Mouse (Mus musculus) hindbrain, embryonic 12.5 days (tissue): ENCODE data around the gene Zc3h12a. TPM values are rescaled to one million over a fixed set of nuclear protein-coding genes. Genes with fewer than 3 reads are reported as not detected.

Experiments
- ATAC-seq: fragments of 200-750 bp; cut with Nextera tagmentation; 2 replicates; pipeline ENCODE4 v1.8.0; 2017; ENCODE audit warnings: moderate TSS enrichment; ENCODE audit not compliant: low FRiP score
- H3K27ac ChIP-seq: fragments of 300-500 bp; sonication (generic); 2 replicates; pipeline ENCODE4 v1.5.1; 2016; ENCODE audit warnings: mild to moderate bottlenecking
- H3K27me3 ChIP-seq: fragments of 300-500 bp; sonication (generic); 2 replicates; pipeline ENCODE4 v1.6.1; 2016; ENCODE audit warnings: mild to moderate bottlenecking
- H3K36me3 ChIP-seq: fragments of 300-500 bp; sonication (generic); 2 replicates; pipeline ENCODE4 v1.6.1; 2016; ENCODE audit warnings: mild to moderate bottlenecking
- H3K4me1 ChIP-seq: fragments of 300-500 bp; sonication (generic); 2 replicates; pipeline ENCODE4 v1.6.1; 2016
- H3K4me2 ChIP-seq: fragments of 300-500 bp; sonication (generic); replicated peaks from 2 replicates; pipeline ENCODE4 v1.6.1; 2016; ENCODE audit warnings: mild to moderate bottlenecking
- H3K4me3 ChIP-seq: fragments of 300-500 bp; sonication (generic); 2 replicates; pipeline ENCODE4 v1.5.1; 2016; ENCODE audit warnings: mild to moderate bottlenecking
- H3K9ac ChIP-seq: fragments of 300-500 bp; sonication (generic); 2 replicates; pipeline ENCODE4 v1.6.1; 2016; ENCODE audit warnings: mild to moderate bottlenecking, moderate library complexity
- H3K9me3 ChIP-seq: fragments of 300-500 bp; sonication (generic); replicated peaks from 2 replicates; pipeline ENCODE4 v1.6.1; 2016; ENCODE audit warnings: mild to moderate bottlenecking
- WGBS: fragments of 180-500 bp; shearing (Covaris S2); methylation state at CpG from one replicate; pipeline ENCODE4 v1.1.7; 2016; 5-methylcytosine and 5-hydroxymethylcytosine counted together
- polyA plus RNA-seq: library from polyadenylated mRNA; unstranded; fragments of >200 nt; fragmentation: Nextera tagmentation; extraction: Ambion mirVana; gene quantifications from 2 replicates; pipeline ENCODE4 v1.2.1, GENCODE M21; 2016

Gene Zc3h12a
- polyA plus RNA-seq, 1 experiment from 2014 or later, result 0.50 TPM

GRCm38 (mm10) chr4:125160320-125160950 is 32.8 kb upstream of the Zc3h12a start:
- peaks cover 22% of the 10 kb centered on the region for H3K27me3 ChIP-seq
- WGBS, result 6% methylated on average over 19 of the region's 19 CpGs
- no peaks in the 10 kb centered on the region for H3K9me3 ChIP-seq
- ATAC-seq, result 0 out of 2 replicates have a peak, but pooled peaks have one; percentile 33
- H3K4me1 ChIP-seq, result peaks cover 12% of the 10 kb centered on the region
- no peak overlapping the region for H3K9ac ChIP-seq
- peak overlapping the region; percentile 42 for H3K4me2 ChIP-seq
- H3K27ac ChIP-seq, result no peak overlapping the region
- H3K4me3 ChIP-seq, result no peak overlapping the region
- no peaks in the 10 kb centered on the region for H3K36me3 ChIP-seq

- Histone ChIP-seq H3K27ac (no peak overlapping the region), H3K27me3 (peaks cover 17% of the 10 kb centered on the region), H3K9me3 (no peaks in the 10 kb centered on the region), H3K4me2 (no peak overlapping the region), H3K36me3 (no peaks in the 10 kb centered on the region), H3K4me1 (peaks cover 12% of the 10 kb centered on the region), H3K4me3 (no peak overlapping the region), H3K9ac (no peak overlapping the region)
- peak; percentile 42; the same call in 1 of the 2 replicates for ATAC-seq
- WGBS, result 61% methylated on average over 20 of the region's 20 CpGs
These were observed 31.1 kb upstream of the Zc3h12a start for GRCm38 (mm10) chr4:125158581-125159317.

- Histone ChIP-seq H3K9ac (no peak overlapping the region), H3K9me3 (no peaks in the 10 kb centered on the region), H3K4me2 (no peak overlapping the region), H3K36me3 (no peaks in the 10 kb centered on the region), H3K4me3 (no peak overlapping the region), H3K27ac (no peak overlapping the region), H3K27me3 (peaks cover 17% of the 10 kb centered on the region), H3K4me1 (peaks cover 12% of the 10 kb centered on the region)
- ATAC-seq, result no peak
- 73% methylated on average over 2 of the region's 2 CpGs for WGBS
These were observed 30.4 kb upstream of the Zc3h12a start for GRCm38 (mm10) chr4:125158081-125158480.

- ATAC-seq, result no peak
- WGBS, result 80% methylated on average over 3 of the region's 3 CpGs
- no peak overlapping the region for H3K27ac ChIP-seq
- H3K4me1 ChIP-seq, result peaks cover 12% of the 10 kb centered on the region
- no peaks in the 10 kb centered on the region for H3K36me3 ChIP-seq
- H3K9me3 ChIP-seq, result no peaks in the 10 kb centered on the region
- no peak overlapping the region for H3K4me2 ChIP-seq
- peaks cover 17% of the 10 kb centered on the region for H3K27me3 ChIP-seq
- H3K9ac ChIP-seq, result no peak overlapping the region
- no peak overlapping the region for H3K4me3 ChIP-seq
These were observed 29.7 kb upstream of the Zc3h12a start for GRCm38 (mm10) chr4:125157322-125157721.

DNA sequence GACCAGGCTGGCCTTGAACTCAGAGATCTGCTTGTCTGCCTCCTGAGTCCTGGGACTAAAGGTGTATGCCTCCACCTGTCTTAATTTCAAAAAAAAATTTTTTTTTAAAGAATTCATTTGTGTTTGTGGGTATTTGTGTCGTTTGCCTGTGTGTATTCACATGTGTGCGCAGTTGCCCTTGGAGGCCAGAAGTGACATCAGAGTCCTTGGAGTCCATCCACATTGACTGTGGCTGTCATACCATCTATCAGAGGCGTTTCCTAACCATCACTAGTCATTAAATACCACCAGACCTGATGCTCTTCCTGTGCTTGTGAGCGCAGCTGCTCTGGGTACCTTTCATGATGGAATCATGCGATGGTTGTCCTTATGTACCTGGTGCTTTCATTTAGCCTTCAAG is 28.0 kb upstream of the Zc3h12a start:
- peaks cover 4% of the 10 kb centered on the region for H3K4me1 ChIP-seq
- H3K4me2 ChIP-seq, result no peak overlapping the region
- WGBS, result 91% methylated on average over 5 of the region's 5 CpGs
- H3K36me3 ChIP-seq, result no peaks in the 10 kb centered on the region
- H3K27me3 ChIP-seq, result peaks cover 7% of the 10 kb centered on the region; the same call in 1 of the 2 replicates
- no peak overlapping the region for H3K4me3 ChIP-seq
- H3K9me3 ChIP-seq, result no peaks in the 10 kb centered on the region
- H3K9ac ChIP-seq, result no peak overlapping the region
- no peak overlapping the region for H3K27ac ChIP-seq
- ATAC-seq, result no peak

DNA sequence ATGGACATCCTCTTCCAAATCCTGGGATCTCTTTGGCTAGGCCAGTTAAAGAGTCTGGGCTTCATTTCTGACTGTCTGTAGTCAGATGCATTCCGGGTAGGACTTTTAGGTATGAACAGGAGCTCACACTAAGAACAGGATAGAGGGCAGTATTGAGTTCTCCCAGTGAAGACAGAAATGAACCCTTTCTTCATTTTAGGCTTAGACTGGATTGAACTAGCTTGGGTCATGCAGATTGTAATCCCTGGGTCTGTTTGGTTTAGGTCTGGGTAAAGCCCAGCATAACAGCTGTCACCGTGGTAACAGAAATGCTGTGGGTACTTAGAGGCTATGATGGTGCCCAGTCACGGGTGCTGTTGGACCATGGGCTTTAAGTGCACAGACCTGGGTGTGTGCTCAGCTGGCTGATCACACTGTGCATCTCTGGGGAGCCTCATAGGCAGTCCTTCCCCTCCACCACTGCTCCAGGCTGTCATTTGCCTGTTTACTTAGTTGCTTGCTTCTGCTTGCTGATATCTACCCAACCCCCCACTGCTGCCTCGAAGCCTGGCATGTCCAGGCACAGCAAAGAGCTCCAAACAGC is 26.1 kb upstream of the Zc3h12a start:
- no peak overlapping the region for H3K4me2 ChIP-seq
- ATAC-seq, result no peak
- peaks cover 9% of the 10 kb centered on the region; the same call in 1 of the 2 replicates for H3K27me3 ChIP-seq
- 62% methylated on average over 4 of the region's 4 CpGs for WGBS
- H3K9ac ChIP-seq, result no peak overlapping the region
- no peak overlapping the region for H3K4me3 ChIP-seq
- no peaks in the 10 kb centered on the region for H3K9me3 ChIP-seq
- H3K36me3 ChIP-seq, result no peaks in the 10 kb centered on the region
- H3K27ac ChIP-seq, result no peak overlapping the region
- H3K4me1 ChIP-seq, result no peaks in the 10 kb centered on the region

DNA sequence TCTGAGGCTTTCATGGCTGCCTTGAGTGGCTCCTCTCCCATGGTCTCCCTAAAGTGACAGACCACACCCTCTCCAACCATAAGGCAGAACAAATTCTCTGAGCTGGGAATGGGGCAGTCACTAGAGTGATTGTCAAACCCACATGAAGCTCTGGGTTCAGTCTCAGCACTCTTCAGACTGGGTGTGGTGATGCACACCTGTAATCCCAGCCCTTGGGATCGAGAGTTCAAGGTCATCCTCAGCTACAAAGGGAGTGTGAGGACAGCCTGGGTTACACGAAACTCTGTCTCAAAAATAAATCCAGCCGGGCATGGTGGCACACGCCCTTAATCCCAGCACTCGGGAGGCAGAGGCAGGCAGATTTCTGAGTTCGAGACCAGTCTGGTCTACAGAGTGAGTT is 24.8 kb upstream of the Zc3h12a start:
- no peak overlapping the region for H3K27ac ChIP-seq
- peaks cover 11% of the 10 kb centered on the region; the same call in 1 of the 2 replicates for H3K27me3 ChIP-seq
- no peak overlapping the region for H3K9ac ChIP-seq
- H3K9me3 ChIP-seq, result no peaks in the 10 kb centered on the region
- WGBS, result 91% methylated on average over 6 of the region's 6 CpGs
- no peak for ATAC-seq
- no peaks in the 10 kb centered on the region for H3K36me3 ChIP-seq
- H3K4me2 ChIP-seq, result no peak overlapping the region
- H3K4me3 ChIP-seq, result no peak overlapping the region
- H3K4me1 ChIP-seq, result no peaks in the 10 kb centered on the region

DNA sequence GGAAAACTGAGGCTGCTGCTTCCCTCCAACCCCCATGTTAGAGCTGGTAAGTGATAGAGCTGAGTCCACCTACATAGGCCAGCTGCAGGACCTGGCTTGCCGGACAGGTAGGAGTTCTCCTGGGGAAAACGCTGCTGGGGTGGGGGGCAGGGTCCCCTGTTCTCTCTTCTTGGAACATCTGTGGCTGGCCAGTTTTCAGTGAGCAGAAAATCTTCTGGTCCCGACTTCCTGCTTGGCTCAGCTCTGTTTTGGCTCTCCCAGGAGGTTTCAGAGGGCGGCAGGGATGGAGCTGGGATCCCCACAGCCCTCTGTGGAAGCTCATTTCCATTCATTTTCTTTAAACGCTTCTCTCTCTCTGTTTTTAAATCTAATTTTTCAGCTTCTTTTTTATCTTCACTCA is 21.8 kb upstream of the Zc3h12a start:
- ATAC-seq, result no peak
- WGBS, result 35% methylated on average over 5 of the region's 5 CpGs

GRCm38 (mm10) chr4:125147970-125148369 is 20.3 kb upstream of the Zc3h12a start:
- Histone ChIP-seq H3K9me3 (no peaks in the 10 kb centered on the region), H3K9ac (no peak overlapping the region), H3K36me3 (no peaks in the 10 kb centered on the region), H3K27ac (no peak overlapping the region), H3K4me3 (no peak overlapping the region), H3K4me2 (no peak overlapping the region), H3K27me3 (peaks cover 34% of the 10 kb centered on the region), H3K4me1 (peaks cover 8% of the 10 kb centered on the region; the same call in 1 of the 2 replicates)
- 92% methylated on average over 4 of the region's 4 CpGs for WGBS
- no peak for ATAC-seq

More for the DNA sequence above, 21.8 kb upstream of the Zc3h12a start:
- Histone ChIP-seq H3K9ac (no peak overlapping the region), H3K36me3 (no peaks in the 10 kb centered on the region), H3K4me2 (no peak overlapping the region), H3K27ac (no peak overlapping the region), H3K4me3 (no peak overlapping the region), H3K4me1 (peaks cover 8% of the 10 kb centered on the region; the same call in 1 of the 2 replicates), H3K27me3 (peaks cover 34% of the 10 kb centered on the region), H3K9me3 (no peaks in the 10 kb centered on the region)

DNA sequence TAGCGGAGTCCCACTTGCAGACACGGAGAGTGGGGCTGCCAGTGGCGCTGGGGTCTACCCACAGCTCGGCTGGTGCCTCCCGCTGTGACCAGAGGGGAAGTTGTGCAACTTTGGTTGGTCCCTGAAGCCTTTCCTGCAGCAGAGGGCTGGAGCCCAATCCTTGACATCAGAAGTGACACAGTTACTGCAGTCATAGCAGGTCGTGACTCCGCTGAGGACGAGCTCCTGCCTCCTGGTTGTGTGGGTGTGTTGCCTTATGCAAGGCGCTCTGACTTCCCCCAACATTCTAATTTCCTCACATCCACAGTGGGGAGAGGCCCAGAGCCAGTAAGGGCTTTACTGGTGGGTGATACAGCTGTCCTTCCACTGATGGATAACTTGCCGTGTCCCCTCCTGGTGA is 17.6 kb upstream of the Zc3h12a start:
- H3K27ac ChIP-seq, result no peak overlapping the region

DNA sequence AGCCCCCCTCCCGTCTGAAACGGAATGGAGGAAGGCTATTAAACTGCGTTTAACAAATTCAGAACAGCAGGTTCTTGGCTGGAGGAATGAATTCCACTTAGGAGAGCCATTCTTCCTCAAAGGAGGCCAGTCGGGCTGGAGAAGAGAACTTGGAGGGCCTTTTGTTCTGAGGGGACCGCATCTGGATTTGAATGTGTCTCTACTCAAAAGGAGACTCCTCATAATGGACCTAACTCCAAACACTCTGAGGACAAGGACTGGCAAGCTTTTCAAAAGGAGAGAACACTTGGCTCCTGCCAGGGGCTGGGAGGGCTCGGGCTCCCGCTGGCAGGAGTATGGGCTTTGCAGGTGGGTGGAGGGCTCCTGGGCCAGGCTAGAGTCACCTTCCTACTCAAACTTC is 17.0 kb upstream of the Zc3h12a start:
- Histone ChIP-seq H3K4me1 (peaks cover 8% of the 10 kb centered on the region; the same call in 1 of the 2 replicates), H3K4me3 (no peak overlapping the region), H3K27me3 (peaks cover 27% of the 10 kb centered on the region), H3K36me3 (no peaks in the 10 kb centered on the region), H3K27ac (no peak overlapping the region), H3K9me3 (no peaks in the 10 kb centered on the region), H3K4me2 (no peak overlapping the region), H3K9ac (no peak overlapping the region)
- no peak for ATAC-seq
- WGBS, result 16% methylated on average over 7 of the region's 7 CpGs

More for the DNA sequence above, 17.6 kb upstream of the Zc3h12a start:
- no peaks in the 10 kb centered on the region for H3K36me3 ChIP-seq
- no peak overlapping the region for H3K4me2 ChIP-seq
- peaks cover 8% of the 10 kb centered on the region; the same call in 1 of the 2 replicates for H3K4me1 ChIP-seq
- peaks cover 28% of the 10 kb centered on the region for H3K27me3 ChIP-seq
- H3K9ac ChIP-seq, result no peak overlapping the region
- H3K9me3 ChIP-seq, result no peaks in the 10 kb centered on the region
- 36% methylated on average over 10 of the region's 10 CpGs for WGBS
- no peak for ATAC-seq
- no peak overlapping the region for H3K4me3 ChIP-seq

DNA sequence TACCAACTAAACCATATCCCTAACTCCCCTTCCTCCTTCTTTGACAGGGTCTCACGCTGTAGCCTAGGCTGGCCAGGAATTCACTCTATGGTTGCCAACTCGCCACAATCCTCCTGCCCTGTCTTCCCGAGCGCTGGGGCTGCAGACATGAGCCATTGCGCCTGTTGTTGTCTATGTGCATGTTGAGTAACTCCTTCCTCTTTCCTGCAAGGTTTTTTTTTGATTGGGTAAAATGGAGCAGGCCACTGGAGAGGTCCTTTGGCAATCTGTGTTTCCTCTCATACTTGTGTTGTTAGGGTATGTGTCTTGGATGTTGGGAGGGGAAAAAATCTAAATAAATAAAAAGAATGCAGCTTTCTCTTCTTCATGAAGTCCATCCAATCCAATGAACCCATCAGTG is 16.6 kb upstream of the Zc3h12a start:
- Histone ChIP-seq H3K4me1 (peaks cover 8% of the 10 kb centered on the region; the same call in 1 of the 2 replicates), H3K9me3 (no peaks in the 10 kb centered on the region), H3K27ac (no peak overlapping the region), H3K4me3 (no peak overlapping the region), H3K9ac (no peak overlapping the region), H3K4me2 (no peak overlapping the region), H3K36me3 (no peaks in the 10 kb centered on the region), H3K27me3 (peaks cover 27% of the 10 kb centered on the region)
- ATAC-seq, result no peak
- 79% methylated on average over 5 of the region's 5 CpGs for WGBS
